ENCODE assay signal across 26 mouse cellular contexts in genomic region chr15:91561728-91562127, GRCm38 (mm10). TPM values are rescaled to one million over a fixed set of nuclear protein-coding genes. Genes with fewer than 3 reads are reported as not detected.
"Had no signal": no experiment of that assay in that cellular context is flagged by ENCODE, and none has a peak within 500 bp of the region (broad histone marks: within the 10 kb centered on the region; RNA-seq: fewer than 3 reads in every experiment).

No protein-coding gene starts in this region.

- H3K4me1 ChIP-seq: hindbrain, embryonic 10.5 days; intestine, embryonic 15.5 days; limb, embryonic 10.5 days had no signal

- ATAC-seq: hindbrain, embryonic 16.5 days; inflammation-experienced regulatory T-cells, adult 6 months; intestine, embryonic 15.5 days; intestine, postnatal 0 days had no signal

- DNase-seq: gastrocnemius, adult 2 months; gastrocnemius, postnatal 10 days; gastrocnemius, postnatal 25 days; heart, adult 18-20 months; heart, postnatal 10 days; heart, postnatal 4 days; kidney, adult 18-20 months; kidney, adult 8-10 months; kidney, postnatal 10 days; kidney, postnatal 25 days; kidney, postnatal 4 days; liver had no signal

- H3K9ac ChIP-seq: heart, embryonic 12.5 days; hindbrain, embryonic 12.5 days; hindbrain, embryonic 14.5 days; intestine, embryonic 15.5 days; limb, embryonic 12.5 days had no signal

- H3K4me3 ChIP-seq: gastrocnemius, adult 2 months; heart, embryonic 10.5 days; heart, embryonic 12.5 days; hindbrain, embryonic 10.5 days; hindbrain, embryonic 12.5 days; intestine, embryonic 15.5 days; layer of hippocampus, adult 2 months; left cerebral cortex, adult 2 months; limb, embryonic 10.5 days; limb, embryonic 12.5 days had no signal

- H3K27me3 ChIP-seq: heart, embryonic 12.5 days; hindbrain, embryonic 12.5 days; intestine, embryonic 15.5 days; limb, embryonic 12.5 days had no signal

- H3K27ac ChIP-seq: gastrocnemius, adult 2 months; heart, embryonic 10.5 days; hindbrain, embryonic 10.5 days; hindbrain, embryonic 12.5 days; hindbrain, embryonic 14.5 days; intestine, embryonic 15.5 days; layer of hippocampus, adult 2 months; left cerebral cortex, adult 2 months; limb, embryonic 10.5 days; limb, embryonic 12.5 days had no signal

- H3K36me3 ChIP-seq: heart, embryonic 10.5 days; heart, embryonic 12.5 days; hindbrain, embryonic 10.5 days; hindbrain, embryonic 12.5 days; intestine, embryonic 15.5 days; limb, embryonic 10.5 days; limb, embryonic 12.5 days had no signal

- H3K9me3 ChIP-seq: heart, embryonic 10.5 days; heart, embryonic 12.5 days; hindbrain, embryonic 10.5 days; hindbrain, embryonic 12.5 days; intestine, embryonic 15.5 days; limb, embryonic 10.5 days; limb, embryonic 12.5 days had no signal

- H3K4me2 ChIP-seq: heart, embryonic 12.5 days; hindbrain, embryonic 12.5 days; hindbrain, embryonic 14.5 days; intestine, embryonic 15.5 days; limb, embryonic 12.5 days had no signal

RNA-seq across cellular contexts. Expression of gene Slc2a13, which starts 11.3 kb away (rescaled TPM):
- total RNA-seq: granulocyte monocyte progenitor cell, adult 5-6 weeks had no signal
- polyA plus RNA-seq: inflammation-experienced regulatory T-cells, adult 6 months had no signal
